In the genomic region with DNA sequence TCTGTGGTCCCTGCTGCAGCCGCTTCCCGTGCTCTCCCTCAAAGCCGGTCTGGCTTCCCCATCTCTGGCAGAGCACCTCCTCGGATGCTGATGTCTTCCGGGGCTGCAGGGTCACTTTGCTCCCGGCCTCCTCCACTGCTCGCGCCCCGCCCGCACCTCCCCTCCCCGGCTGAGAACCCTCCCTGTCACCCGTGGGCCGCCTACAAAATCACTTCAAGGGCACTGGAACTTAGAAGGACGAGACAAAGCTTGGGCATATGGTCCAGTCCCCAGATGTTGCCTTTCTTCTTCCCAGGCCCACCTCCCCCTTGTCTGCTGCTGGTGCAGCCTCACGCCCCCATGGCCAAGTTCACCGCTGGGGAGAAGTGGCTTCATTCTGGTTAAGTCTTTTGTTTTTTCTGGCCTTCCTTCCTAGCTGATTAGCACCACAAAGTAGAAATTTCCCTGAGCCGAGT, we compare ENCODE assay signal across 8 mouse cellular contexts.
A peak's percentile ranks its signal among the peaks of the same experiment; 100 is the strongest.
DNase-seq lines count a peak whose midpoint lies in the region; ATAC-seq and TF ChIP-seq lines count a peak whose summit lies in the region.

No protein-coding gene starts in this region.

- no peak for TF ChIP-seq CTCF in E14TG2a.4 (conservative IDR thresholded peaks at IDR 0.05; ENCODE audit: low read length)

- peak overlapping the region; percentile 74 for H3K4me3 ChIP-seq in E14TG2a.4 (replicated peaks; ENCODE audit: low read length)
- H3K4me3 ChIP-seq in embryonic facial prominence, embryonic 15.5 days (replicated peaks): peak overlapping the region; percentile 40
- H3K4me3 ChIP-seq in intestine, embryonic 15.5 days (replicated peaks): peak overlapping the region; percentile 36
- H3K4me3 ChIP-seq in neural tube, embryonic 15.5 days (replicated peaks): peak overlapping the region; percentile 38

- no peaks in the 10 kb centered on the region for H3K36me3 ChIP-seq in E14TG2a.4 (ENCODE audit: insufficient read depth, low read length)
- no peaks in the 10 kb centered on the region for H3K36me3 ChIP-seq in embryonic facial prominence, embryonic 15.5 days
- H3K36me3 ChIP-seq in intestine, embryonic 15.5 days: no peaks in the 10 kb centered on the region
- H3K36me3 ChIP-seq in neural tube, embryonic 15.5 days: no peaks in the 10 kb centered on the region

- WGBS in embryonic facial prominence, embryonic 15.5 days: 2% methylated on average over 17 of the region's 17 CpGs
- WGBS in intestine, embryonic 15.5 days: 2% methylated on average over 17 of the region's 17 CpGs
- 3% methylated on average over 17 of the region's 17 CpGs for WGBS in neural tube, embryonic 15.5 days

- peak overlapping the region; percentile 87 for H3K4me2 ChIP-seq in embryonic facial prominence, embryonic 15.5 days (replicated peaks)
- H3K4me2 ChIP-seq in intestine, embryonic 15.5 days (replicated peaks): peak overlapping the region; percentile 89
- peak overlapping the region; percentile 88 for H3K4me2 ChIP-seq in neural tube, embryonic 15.5 days

- DNase-seq in cerebellum, postnatal 14 days: peak; percentile 33 to 38
- DNase-seq in cerebellum, adult 11-12 months: no peak
- no peak for DNase-seq in urinary bladder, postnatal 25 days (ENCODE audit: low spot score)
- DNase-seq in layer of hippocampus, adult 9-11 months: no peak

- no peak overlapping the region for H3K27ac ChIP-seq in embryonic facial prominence, embryonic 15.5 days (replicated peaks)
- H3K27ac ChIP-seq in intestine, embryonic 15.5 days: no peak overlapping the region
- H3K27ac ChIP-seq in neural tube, embryonic 15.5 days (replicated peaks): no peak overlapping the region

- H3K9ac ChIP-seq in embryonic facial prominence, embryonic 15.5 days: peak overlapping the region; percentile 21; the same call in 1 of the 2 replicates
- H3K9ac ChIP-seq in intestine, embryonic 15.5 days: no peak overlapping the region
- 0 out of 2 replicates have a peak overlapping the region, but pooled peaks have one; percentile 24 for H3K9ac ChIP-seq in neural tube, embryonic 15.5 days (replicated peaks)

- peaks cover 19% of the 10 kb centered on the region for H3K27me3 ChIP-seq in E14TG2a.4 (ENCODE audit: insufficient read depth, low read length)
- H3K27me3 ChIP-seq in embryonic facial prominence, embryonic 15.5 days: peaks cover 38% of the 10 kb centered on the region
- peaks cover 13% of the 10 kb centered on the region for H3K27me3 ChIP-seq in intestine, embryonic 15.5 days (replicated peaks)
- peaks cover 14% of the 10 kb centered on the region for H3K27me3 ChIP-seq in neural tube, embryonic 15.5 days (replicated peaks)

- ATAC-seq in embryonic facial prominence, embryonic 15.5 days (ENCODE audit: insufficient number of reproducible peaks, low FRiP score, low TSS enrichment, low read depth): peak; percentile 34; the same call in 1 of the 2 replicates
- no peak for ATAC-seq in intestine, embryonic 15.5 days
- ATAC-seq in neural tube, embryonic 15.5 days (ENCODE audit: low FRiP score): no peak; the same call in 1 of the 2 replicates

- H3K4me1 ChIP-seq in E14TG2a.4 (replicated peaks; ENCODE audit: low read depth, low read length): peaks cover 13% of the 10 kb centered on the region
- H3K4me1 ChIP-seq in embryonic facial prominence, embryonic 15.5 days: peaks cover 16% of the 10 kb centered on the region
- H3K4me1 ChIP-seq in intestine, embryonic 15.5 days (replicated peaks): peaks cover 13% of the 10 kb centered on the region
- peaks cover 18% of the 10 kb centered on the region for H3K4me1 ChIP-seq in neural tube, embryonic 15.5 days

- H3K9me3 ChIP-seq in E14TG2a.4 (ENCODE audit: low read length): no peaks in the 10 kb centered on the region
- no peaks in the 10 kb centered on the region for H3K9me3 ChIP-seq in embryonic facial prominence, embryonic 15.5 days (replicated peaks)
- no peaks in the 10 kb centered on the region for H3K9me3 ChIP-seq in intestine, embryonic 15.5 days
- H3K9me3 ChIP-seq in neural tube, embryonic 15.5 days (replicated peaks): no peaks in the 10 kb centered on the region

Comparison
In these comparisons a context has a peak if more than half of its experiments do, and no peak if none do; other contexts are left out.
1. DNase-seq: peak in cerebellum, postnatal 14 days (2 of 2); none in cerebellum, adult 11-12 months (single experiment), urinary bladder, postnatal 25 days (single experiment) and layer of hippocampus, adult 9-11 months (single experiment).
2. Peak in every context shown above with its lines, with median percentiles within 50 percentile points of each other: H3K4me3 ChIP-seq and H3K4me2 ChIP-seq.